Mouse (Mus musculus) olfactory bulb, adult 2 months (tissue): ENCODE results near the gene Cdk17.

Experiments
- CTCF ChIP-seq: fragments of 200-500 bp; IDR thresholded peaks from 2 replicates; pipeline ENCODE4 v1.5.1; 2012; ENCODE audit warnings: low read depth, mild to moderate bottlenecking, low read length, moderate library complexity; ENCODE audit not compliant: insufficient read depth
- POLR2A ChIP-seq: fragments of 200-500 bp; IDR thresholded peaks from 2 replicates; pipeline ENCODE4 v1.6.1; 2012; ENCODE audit warnings: mild to moderate bottlenecking, low read depth, low read length, moderate library complexity; ENCODE audit not compliant: insufficient read depth

- TF ChIP-seq POLR2A (no peak), CTCF (no peak)
Observed at GRCm38 (mm10) chr10:93247422-93247821, 86.7 kb downstream of the Cdk17 start.
